ENCODE assay signal across 8 mouse cellular contexts in genomic region chrX:7674284-7675000, GRCm38 (mm10). TPM values are rescaled to one million over a fixed set of nuclear protein-coding genes. Genes with fewer than 3 reads are reported as not detected.
DNase-seq lines count a peak whose midpoint lies in the region; ATAC-seq and TF ChIP-seq lines count a peak whose summit lies in the region.

No protein-coding gene starts in this region.

- H3K27me3 ChIP-seq in forebrain, embryonic 16.5 days (replicated peaks; ENCODE audit: control insufficient read depth, insufficient read depth, low read length) = no peaks in the 10 kb centered on the region
- H3K27me3 ChIP-seq in limb, embryonic 11.5 days (ENCODE audit: control insufficient read depth, insufficient read depth, low read length) = no peaks in the 10 kb centered on the region
- no peaks in the 10 kb centered on the region for H3K27me3 ChIP-seq in myocyte (ENCODE audit: control insufficient read depth, insufficient read depth, insufficient read length)

- intact Hi-C loops in left cerebral cortex, adult 2 months (cut with DNase I) = loop anchor here (10.0 kb wide), 1 partner anchor 350 kb away; no protein-coding TSS in a partner anchor

- H3K27ac ChIP-seq in left cerebral cortex, adult 2 months = no peak overlapping the region
- H3K27ac ChIP-seq in forebrain, embryonic 16.5 days (ENCODE audit: low read length) = no peak overlapping the region
- H3K27ac ChIP-seq in limb, embryonic 11.5 days (replicated peaks; ENCODE audit: low read depth, low read length) = no peak overlapping the region

- no peak for DNase-seq in left cerebral cortex, adult 2 months (ENCODE audit: extremely low spot score in 1 of 2, low spot score in 2 of 2)
- DNase-seq in left cerebral cortex, adult 9 months (ENCODE audit: low spot score in 2 of 2) = no peak
- peak; percentile 8 for DNase-seq in T-cell, adult 2 months (ENCODE audit: low spot score)
- peak; percentile 44 for DNase-seq in limb, embryonic 11.5 days (ENCODE audit: low spot score)
- DNase-seq in gastrocnemius, adult 18-20 months (ENCODE audit: low spot score) = no peak
- DNase-seq in layer of hippocampus, adult 9-10 months (ENCODE audit: low spot score) = no peak

- H3K9ac ChIP-seq in forebrain, embryonic 16.5 days (replicated peaks; ENCODE audit: low read depth, low read length) = peak overlapping the region; percentile 26; the same call in 1 of the 2 replicates
- H3K9ac ChIP-seq in limb, embryonic 11.5 days (ENCODE audit: low read length) = 0 out of 2 replicates have a peak overlapping the region, but pooled peaks have one; percentile 2

- WGBS in forebrain, embryonic 16.5 days = 40% methylated on average over 28 of the region's 28 CpGs
- WGBS in limb, embryonic 11.5 days = 31% methylated on average over 26 of the region's 28 CpGs

- no peaks in the 10 kb centered on the region for H3K36me3 ChIP-seq in forebrain, embryonic 16.5 days (ENCODE audit: control insufficient read depth, insufficient read depth)
- no peaks in the 10 kb centered on the region for H3K36me3 ChIP-seq in limb, embryonic 11.5 days (ENCODE audit: control insufficient read depth, insufficient read depth, low read length)
- no peaks in the 10 kb centered on the region for H3K36me3 ChIP-seq in myocyte (ENCODE audit: control insufficient read depth, insufficient read depth)

- H3K9me3 ChIP-seq in forebrain, embryonic 16.5 days (ENCODE audit: control insufficient read depth, low read length) = no peaks in the 10 kb centered on the region
- no peaks in the 10 kb centered on the region; the same call in 1 of the 2 replicates for H3K9me3 ChIP-seq in limb, embryonic 11.5 days (ENCODE audit: control insufficient read depth, low read length)

- peak overlapping the region; percentile 43 for H3K4me2 ChIP-seq in forebrain, embryonic 16.5 days (ENCODE audit: low read length)
- H3K4me2 ChIP-seq in limb, embryonic 11.5 days (ENCODE audit: low read depth, severe bottlenecking) = peak overlapping the region; percentile 38
- H3K4me2 ChIP-seq in myocyte (ENCODE audit: low read depth) = peak overlapping the region; percentile 90

- no peak for TF ChIP-seq CTCF in left cerebral cortex, adult 2 months (IDR thresholded peaks at IDR 0.05)

- H3K79me2 ChIP-seq in myocyte (ENCODE audit: control insufficient read depth, insufficient read depth) = peaks cover 14% of the 10 kb centered on the region

- ATAC-seq in forebrain, embryonic 16.5 days = peak; percentile 27
- 0 out of 2 replicates have a peak, but pooled peaks have one; percentile 41 for ATAC-seq in limb, embryonic 11.5 days (ENCODE audit: insufficient number of reproducible peaks, low FRiP score, low TSS enrichment, low read depth)

- H3K4me3 ChIP-seq in left cerebral cortex, adult 2 months = peak overlapping the region; percentile 23
- H3K4me3 ChIP-seq in forebrain, embryonic 16.5 days (replicated peaks; ENCODE audit: low read length) = peak overlapping the region; percentile 29
- no peak overlapping the region for H3K4me3 ChIP-seq in limb, embryonic 11.5 days (ENCODE audit: low read depth, low read length)
- no peak overlapping the region for H3K4me3 ChIP-seq in myocyte

- H3ac ChIP-seq in myocyte (ENCODE audit: control insufficient read depth, insufficient read length) = no peak overlapping the region

- no peak for TF ChIP-seq POLR2A in myocyte (IDR thresholded peaks at IDR 0.05; ENCODE audit: insufficient read length, low read depth)

- peaks cover 3% of the 10 kb centered on the region; the same call in 1 of the 2 replicates for H3K4me1 ChIP-seq in forebrain, embryonic 16.5 days (replicated peaks; ENCODE audit: control insufficient read depth, insufficient read depth, low read length)
- H3K4me1 ChIP-seq in limb, embryonic 11.5 days (ENCODE audit: control insufficient read depth, insufficient read depth, low read length) = no peaks in the 10 kb centered on the region

TF ChIP-seq in myocyte, 11 proteins besides CTCF, POLR2A, EP300 and RAD21:
- no peak for TF ChIP-seq USF1 (IDR thresholded peaks at IDR 0.05; ENCODE audit: low read depth)
- TF ChIP-seq TCF3 (IDR thresholded peaks at IDR 0.05; ENCODE audit: insufficient read length, low read depth) = no peak
- TF ChIP-seq MYOD1 (IDR thresholded peaks at IDR 0.05; ENCODE audit: control insufficient read depth in 1 of 3, insufficient read length in 2 of 3, low read depth in 2 of 3) = no peak

RNA-seq across cellular contexts. Expression of gene Plp2, which starts 3.3 kb away (rescaled TPM):
- total RNA-seq in left cerebral cortex, adult 2 months (2021) = 1 to 10 TPM; 6.5 to 8.8 TPM
- 35.1 and 41.7 TPM in 2 replicates for polyA plus RNA-seq in forebrain, embryonic 16.5 days (2015; fragmentation: Nextera tagmentation; extraction: Ambion mirVana)
- 78.1 and 81.0 TPM in 2 replicates for polyA plus RNA-seq in limb, embryonic 11.5 days (2014; fragmentation: Nextera tagmentation; extraction: Ambion mirVana)
- polyA plus RNA-seq in myocyte (2012; fragmentation: generic; extraction: Trizol) = 294 TPM
- total RNA-seq in gastrocnemius, adult 18-20 months (2021) = 10 to 100 TPM; 30.3 to 35.0 TPM

RNA-seq across cellular contexts. Expression of gene Magix, which starts 6.6 kb away (rescaled TPM):
- total RNA-seq in left cerebral cortex, adult 2 months (2021) = under 1 TPM; 0.16 to 0.43 TPM
- 0.19 and 0.61 TPM in 2 replicates for polyA plus RNA-seq in forebrain, embryonic 16.5 days (2015; fragmentation: Nextera tagmentation; extraction: Ambion mirVana)
- polyA plus RNA-seq in limb, embryonic 11.5 days (2014; fragmentation: Nextera tagmentation; extraction: Ambion mirVana) = 0.21 TPM in 1 of 2 replicates, not detected in the other
- 0.05 TPM for polyA plus RNA-seq in myocyte (2012; fragmentation: generic; extraction: Trizol)
- total RNA-seq in gastrocnemius, adult 18-20 months (2021) = 10 to 100 TPM; 30.6 to 33.7 TPM

RNA-seq across cellular contexts. Expression of gene Prickle3, which starts 17.4 kb away (rescaled TPM):
- total RNA-seq in left cerebral cortex, adult 2 months (2021) = 1 to 10 TPM; 1.1 to 2.4 TPM
- polyA plus RNA-seq in forebrain, embryonic 16.5 days (2015; fragmentation: Nextera tagmentation; extraction: Ambion mirVana) = 1.5 and 1.6 TPM in 2 replicates
- polyA plus RNA-seq in limb, embryonic 11.5 days (2014; fragmentation: Nextera tagmentation; extraction: Ambion mirVana) = 5.6 and 6.7 TPM in 2 replicates
- 3.8 TPM for polyA plus RNA-seq in myocyte (2012; fragmentation: generic; extraction: Trizol)
- total RNA-seq in gastrocnemius, adult 18-20 months (2021) = 10 to 100 TPM; 10.8 to 26.5 TPM

RNA-seq across cellular contexts. Expression of gene Gpkow, which starts 22.5 kb away (rescaled TPM):
- total RNA-seq in left cerebral cortex, adult 2 months (2021) = 10 to 100 TPM; 32.9 to 34.5 TPM
- polyA plus RNA-seq in forebrain, embryonic 16.5 days (2015; fragmentation: Nextera tagmentation; extraction: Ambion mirVana) = 53.2 and 53.5 TPM in 2 replicates
- 40.9 and 43.4 TPM in 2 replicates for polyA plus RNA-seq in limb, embryonic 11.5 days (2014; fragmentation: Nextera tagmentation; extraction: Ambion mirVana)
- polyA plus RNA-seq in myocyte (2012; fragmentation: generic; extraction: Trizol) = 17.1 TPM
- total RNA-seq in gastrocnemius, adult 18-20 months (2021) = 10 to 100 TPM; 14.3 to 15.0 TPM

RNA-seq across cellular contexts. Expression of gene Syp, which starts 36.2 kb away (rescaled TPM):
- total RNA-seq in left cerebral cortex, adult 2 months (2021) = 1,000 to 10,000 TPM; 1,746 to 1,868 TPM
- polyA plus RNA-seq in forebrain, embryonic 16.5 days (2015; fragmentation: Nextera tagmentation; extraction: Ambion mirVana) = 120 and 161 TPM in 2 replicates
- 0.56 and 0.61 TPM in 2 replicates for polyA plus RNA-seq in limb, embryonic 11.5 days (2014; fragmentation: Nextera tagmentation; extraction: Ambion mirVana)
- polyA plus RNA-seq in myocyte (2012; fragmentation: generic; extraction: Trizol) = 0.54 TPM
- 1 to 10 TPM; 1.4 to 1.5 TPM for total RNA-seq in gastrocnemius, adult 18-20 months (2021)

Comparison
In these comparisons a context has a peak if more than half of its experiments do, and no peak if none do; other contexts are left out.
1. DNase-seq: peak in T-cell, adult 2 months (single experiment) and limb, embryonic 11.5 days (single experiment); none in left cerebral cortex, adult 2 months (0 of 2), left cerebral cortex, adult 9 months (0 of 2), gastrocnemius, adult 18-20 months (single experiment) and layer of hippocampus, adult 9-10 months (single experiment).
2. H3K4me3 ChIP-seq: peak in left cerebral cortex, adult 2 months (single experiment) and forebrain, embryonic 16.5 days (single experiment); none in limb, embryonic 11.5 days (single experiment) and myocyte (single experiment).
3. H3K4me2 ChIP-seq: peak in every context shown above with its lines; median percentile 90 in myocyte; 43 in forebrain, embryonic 16.5 days; 38 in limb, embryonic 11.5 days.